Mouse (Mus musculus) MEL (cell line): Measurements from ENCODE around the gene Adgrf5. TPM values are rescaled to one million over a fixed set of nuclear protein-coding genes. Genes with fewer than 3 reads are reported as not detected.

Experiments used
- DNase-seq: peaks from one replicate; pipeline ENCODE4 v3.0.0; 2011; ENCODE audit warnings: low read depth, low spot score
- H3K27ac ChIP-seq: 2 replicates; pipeline ENCODE4 v1.5.1; 2012; ENCODE audit warnings: low read depth, mild to moderate bottlenecking, control low read depth, low read length, moderate library complexity; ENCODE audit not compliant: control insufficient read depth
- H3K27me3 ChIP-seq, 2 experiments: fragments of 150-350 bp in 1 of 2; sonication (generic) in 1 of 2; 2 replicates each; pipeline ENCODE4 v1.6.1; 2012; ENCODE audit warnings: low read length in 2 of 2, mild to moderate bottlenecking in 2 of 2, improper control_type of control experiment in 1 of 2, moderate library complexity in 1 of 2; ENCODE audit not compliant: insufficient read depth in 2 of 2, control insufficient read depth in 1 of 2
- H3K36me3 ChIP-seq, 2 experiments: 2 replicates each; pipeline ENCODE4 v1.6.1; 2012 to 2014; ENCODE audit warnings: low read length in 2 of 2, improper control_type of control experiment in 1 of 2, inconsistent platforms in 1 of 2, mild to moderate bottlenecking in 1 of 2; ENCODE audit not compliant: insufficient read depth in 2 of 2, control insufficient read depth in 1 of 2
- H3K4me1 ChIP-seq, 2 experiments: fragments of 150-350 bp in 1 of 2; sonication (generic) in 1 of 2; 2 replicates each; pipeline ENCODE4 v1.6.1; 2012; ENCODE audit warnings: low read length in 2 of 2, improper control_type of control experiment in 1 of 2, mild to moderate bottlenecking in 1 of 2; ENCODE audit not compliant: insufficient read depth in 2 of 2, control insufficient read depth in 1 of 2
- H3K4me3 ChIP-seq, 2 experiments: fragments of 150-350 bp in 1 of 2; sonication (generic) in 1 of 2; 2 replicates each; pipeline ENCODE4 v1.5.1; 2012; ENCODE audit warnings: low read depth in 2 of 2, low read length in 2 of 2, mild to moderate bottlenecking in 2 of 2, moderate library complexity in 2 of 2, control low read depth in 1 of 2, improper control_type of control experiment in 1 of 2; ENCODE audit not compliant: control insufficient read depth in 1 of 2, insufficient read depth in 1 of 2
- H3K79me2 ChIP-seq: 2 replicates; pipeline ENCODE4 v1.6.1; 2012; ENCODE audit warnings: mild to moderate bottlenecking, low read length, moderate library complexity; ENCODE audit not compliant: control insufficient read depth, poor library complexity, insufficient read depth
- H3K9ac ChIP-seq: 2 replicates; pipeline ENCODE4 v1.6.1; 2012; ENCODE audit warnings: low read depth, mild to moderate bottlenecking, control low read depth, low read length, moderate library complexity; ENCODE audit not compliant: control insufficient read depth, poor library complexity, severe bottlenecking
- H3K9me3 ChIP-seq: fragments of 150-350 bp; sonication (generic); replicated peaks from 2 replicates; pipeline ENCODE4 v1.6.1; 2012; ENCODE audit warnings: mild to moderate bottlenecking, low read length, improper control_type of control experiment, moderate library complexity; ENCODE audit not compliant: insufficient read depth
- BHLHE40 ChIP-seq: IDR thresholded peaks from 2 replicates; pipeline ENCODE4 v1.6.1; 2012; ENCODE audit warnings: low read depth, mild to moderate bottlenecking, inconsistent platforms, low read length, improper control_type of control experiment, borderline replicate concordance
- CHD2 ChIP-seq: IDR thresholded peaks from 2 replicates; pipeline ENCODE4 v1.6.1; 2011; ENCODE audit warnings: low read length, improper control_type of control experiment
- EP300 ChIP-seq, 2 experiments: IDR thresholded peaks; 2 replicates each; pipeline ENCODE4 v1.6.1; 2011; ENCODE audit warnings: improper control_type of control experiment in 2 of 2, low read length in 2 of 2, low read depth in 1 of 2, mild to moderate bottlenecking in 1 of 2
- ETS1 ChIP-seq: IDR thresholded peaks from 2 replicates; pipeline ENCODE4 v1.6.1; 2012; ENCODE audit warnings: low read depth, mild to moderate bottlenecking, inconsistent platforms, low read length, improper control_type of control experiment, moderate library complexity
- GATA1 ChIP-seq: IDR thresholded peaks from 2 replicates; pipeline ENCODE4 v1.6.1; 2011; ENCODE audit warnings: low read depth, low read length, improper control_type of control experiment
- JUND ChIP-seq: IDR thresholded peaks from 2 replicates; pipeline ENCODE4 v1.6.1; 2011; ENCODE audit warnings: low read depth, mild to moderate bottlenecking, improper control_type of control experiment, low read length
- MAFK ChIP-seq: IDR thresholded peaks from 2 replicates; pipeline ENCODE4 v1.6.1; 2011; ENCODE audit warnings: low read depth, mild to moderate bottlenecking, low read length, improper control_type of control experiment, borderline replicate concordance
- MAZ ChIP-seq: IDR thresholded peaks from 2 replicates; pipeline ENCODE4 v1.6.1; 2012; ENCODE audit warnings: low read depth, mild to moderate bottlenecking, inconsistent platforms, low read length, improper control_type of control experiment
- NELFE ChIP-seq: IDR thresholded peaks from 2 replicates; pipeline ENCODE4 v1.6.1; 2011; ENCODE audit warnings: low read depth, low read length, improper control_type of control experiment
- NRF1 ChIP-seq: IDR thresholded peaks from 2 replicates; pipeline ENCODE4 v1.6.1; 2014; ENCODE audit warnings: low read depth, mild to moderate bottlenecking, inconsistent platforms, low read length, improper control_type of control experiment, moderate library complexity; ENCODE audit not compliant: poor library complexity, insufficient read depth, severe bottlenecking
- POLR2AphosphoS2 ChIP-seq: IDR thresholded peaks from 2 replicates; pipeline ENCODE4 v1.6.1; 2011; ENCODE audit warnings: low read length, improper control_type of control experiment
- POLR2AphosphoS5 ChIP-seq: IDR thresholded peaks from 2 replicates; pipeline ENCODE4 v1.6.1; 2012; ENCODE audit warnings: low read depth, borderline replicate concordance, mild to moderate bottlenecking, inconsistent platforms, low read length, moderate library complexity, mixed read lengths
- RAD21 ChIP-seq: IDR thresholded peaks from 2 replicates; pipeline ENCODE4 v1.6.1; 2011; ENCODE audit warnings: mild to moderate bottlenecking, low read depth, low read length, improper control_type of control experiment
- RCOR1 ChIP-seq: IDR thresholded peaks from 2 replicates; pipeline ENCODE4 v1.6.1; 2012; ENCODE audit warnings: low read depth, mild to moderate bottlenecking, inconsistent platforms, low read length, improper control_type of control experiment
- SIN3A ChIP-seq: IDR thresholded peaks from 2 replicates; pipeline ENCODE4 v1.6.1; 2012; ENCODE audit warnings: low read length, improper control_type of control experiment, inconsistent platforms
- SMC3 ChIP-seq: IDR thresholded peaks from 2 replicates; pipeline ENCODE4 v1.6.1; 2011; ENCODE audit warnings: low read depth, low read length, improper control_type of control experiment
- TAL1 ChIP-seq: IDR thresholded peaks from 2 replicates; pipeline ENCODE4 v1.6.1; 2012; ENCODE audit warnings: mild to moderate bottlenecking, inconsistent platforms, low read length, moderate library complexity, mixed read lengths
- USF2 ChIP-seq, 2 experiments: IDR thresholded peaks; 2 replicates each; pipeline ENCODE4 v1.6.1; 2011 to 2012; ENCODE audit warnings: improper control_type of control experiment in 2 of 2, low read length in 2 of 2, borderline replicate concordance in 1 of 2, inconsistent platforms in 1 of 2, low read depth in 1 of 2, mild to moderate bottlenecking in 1 of 2; ENCODE audit not compliant: insufficient read depth in 1 of 2
- ZC3H11A ChIP-seq: IDR thresholded peaks from 2 replicates; pipeline ENCODE4 v1.6.1; 2012; ENCODE audit warnings: low read depth, mild to moderate bottlenecking, inconsistent platforms, low read length, improper control_type of control experiment
- ZKSCAN1 ChIP-seq: IDR thresholded peaks from 2 replicates; pipeline ENCODE4 v1.6.1; 2012; ENCODE audit warnings: low read depth, mild to moderate bottlenecking, inconsistent platforms, low read length, improper control_type of control experiment, moderate library complexity
- ZNF384 ChIP-seq: IDR thresholded peaks from 2 replicates; pipeline ENCODE4 v1.6.1; 2012; ENCODE audit warnings: low read depth, mild to moderate bottlenecking, inconsistent platforms, low read length, improper control_type of control experiment
- polyA plus RNA-seq, 2 experiments: library from polyadenylated mRNA; stranded (reverse) in 1 of 2; unstranded in 1 of 2; fragments of >175 nt in 1 of 2; fragments of >200 nt in 1 of 2; gene quantifications; 2 replicates each; pipeline versions ENCODE4 v1.2.1 to v1.2.4; 2012; ENCODE audit warnings: low replicate concordance in 2 of 2, low read depth in 1 of 2; ENCODE audit not compliant: insufficient read length in 2 of 2, insufficient read depth in 1 of 2, missing spikeins in 1 of 2
- total RNA-seq: library from RNA; depleted of rRNA; stranded (reverse); fragments of 300-350 nt; gene quantifications from 2 replicates; pipeline ENCODE4 v1.2.3, GENCODE M21; 2012

Gene Adgrf5
- total and polyA plus RNA-seq, 3 experiments = not detected

- Histone ChIP-seq H3K27me3 (no peaks in the 10 kb centered on the region; a peak in 1 of 4 replicates), H3K79me2 (no peaks in the 10 kb centered on the region), H3K4me1 (no peaks in the 10 kb centered on the region), H3K36me3 (no peaks in the 10 kb centered on the region), H3K4me3 (no peak overlapping the region), H3K27ac (no peak overlapping the region), H3K9ac (no peak overlapping the region), H3K9me3 (no peaks in the 10 kb centered on the region)
- DNase-seq = no peak
- TF ChIP-seq ETS1 (no peak), POLR2AphosphoS5 (no peak), RAD21 (no peak), GATA1 (no peak)
These were observed 31.0 kb upstream of the Adgrf5 start for GRCm38 (mm10) chr17:43329216-43329615.

GRCm38 (mm10) chr17:43329761-43330183 lies 30.5 kb upstream of the Adgrf5 start:
- no peak overlapping the region for H3K4me3 ChIP-seq

GRCm38 (mm10) chr17:43332686-43333085 lies 27.6 kb upstream of the Adgrf5 start:
- Histone ChIP-seq H3K9me3 (no peaks in the 10 kb centered on the region), H3K27ac (no peak overlapping the region), H3K36me3 (no peaks in the 10 kb centered on the region), H3K4me1 (no peaks in the 10 kb centered on the region), H3K27me3 (no peaks in the 10 kb centered on the region)
- TF ChIP-seq ETS1 = no peak
- TF ChIP-seq CHD2 = no peak
- TF ChIP-seq ZC3H11A = no peak
- TF ChIP-seq MAZ = no peak
- no peak for TF ChIP-seq POLR2AphosphoS2
- TF ChIP-seq MAFK = no peak
- no peak for TF ChIP-seq BHLHE40
- no peak for TF ChIP-seq NRF1
- no peak for TF ChIP-seq ZNF384
- TF ChIP-seq RCOR1 = no peak
- TF ChIP-seq RAD21 = no peak
- TF ChIP-seq TAL1 = no peak
- TF ChIP-seq, all 39 proteins: peak for 0
- no peaks in the 10 kb centered on the region for H3K79me2 ChIP-seq
- H3K4me3 ChIP-seq = no peak overlapping the region
- no peak overlapping the region for H3K9ac ChIP-seq
- no peak for DNase-seq

More at GRCm38 (mm10) chr17:43329761-43330183, 30.5 kb upstream of the Adgrf5 start:
- Histone ChIP-seq H3K36me3 (no peaks in the 10 kb centered on the region), H3K4me1 (no peaks in the 10 kb centered on the region), H3K27ac (no peak overlapping the region), H3K27me3 (no peaks in the 10 kb centered on the region; a peak in 1 of 4 replicates), H3K79me2 (no peaks in the 10 kb centered on the region), H3K9ac (no peak overlapping the region), H3K9me3 (no peaks in the 10 kb centered on the region)
- TF ChIP-seq JUND = no peak
- TF ChIP-seq EP300 (IDR thresholded peaks at IDR 0.05; ENCODE audit: low read depth in 1 of 2, low read length in 2 of 2) = no peak
- no peak for TF ChIP-seq ZKSCAN1
- TF ChIP-seq SIN3A = no peak
- TF ChIP-seq USF2 (IDR thresholded peaks at IDR 0.05; ENCODE audit: borderline replicate concordance in 1 of 2, insufficient read depth in 1 of 2, low read depth in 1 of 2, low read length in 2 of 2) = no peak
- TF ChIP-seq SMC3 = no peak
- no peak for TF ChIP-seq NELFE
- DNase-seq = no peak
